Mouse (Mus musculus): ENCODE data around the gene Gjd3.
"Not testable (repeated sequence)": the region's sequence is repeated elsewhere in the genome, so short reads cannot be mapped to it uniquely, and the experiment has no call there.

The Gjd3 gene

DNA sequence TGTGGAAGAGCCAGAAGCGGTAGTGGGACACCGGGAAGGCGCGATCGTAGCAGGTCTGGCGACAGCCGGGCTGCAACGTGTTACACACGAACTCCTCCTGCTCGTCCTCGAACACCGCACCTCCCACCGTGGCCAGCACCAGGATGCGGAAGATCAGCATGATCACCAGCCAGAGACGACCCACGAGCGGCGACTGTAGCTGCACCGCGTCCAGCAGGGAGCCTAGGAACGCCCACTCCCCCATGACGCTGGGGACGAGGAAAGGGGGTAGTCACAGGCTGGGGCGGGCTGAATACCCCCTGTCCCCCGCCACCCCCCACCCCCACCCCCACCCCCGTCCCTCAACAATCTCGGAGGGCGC is at the start of gene Gjd3:
Gene Gjd3, minus strand, starts transcription at position 244 of the 361 bp plus-strand sequence.
- no peak for DNase-seq

DNA sequence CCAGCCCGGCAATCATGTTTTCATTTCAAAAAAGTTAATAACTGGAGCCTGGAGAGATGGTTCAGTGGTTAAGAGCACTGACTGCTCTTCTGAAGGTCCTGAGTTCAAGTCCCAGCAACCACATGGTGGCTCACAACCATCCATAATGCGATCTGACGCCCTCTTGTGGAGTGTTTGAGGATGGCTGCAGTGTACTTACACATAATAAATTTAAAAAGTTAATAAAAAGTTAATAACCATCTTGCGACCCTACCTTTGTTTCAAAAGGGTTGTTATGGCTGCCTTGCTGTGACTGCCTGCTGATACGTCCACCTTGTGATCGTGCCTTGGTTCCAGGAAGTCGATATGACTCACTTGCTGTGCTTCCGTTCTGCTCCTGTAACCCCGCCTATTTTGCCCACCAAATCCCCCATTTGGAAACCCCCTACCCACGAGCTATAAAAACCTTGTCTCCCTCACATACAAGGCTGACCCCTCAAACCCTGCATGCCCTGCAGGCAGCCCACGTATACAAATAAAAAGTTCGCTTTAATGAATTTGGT is 44.2 kb upstream of the Gjd3 start:
- DNase-seq, result peak; percentile 22 to 28

DNA sequence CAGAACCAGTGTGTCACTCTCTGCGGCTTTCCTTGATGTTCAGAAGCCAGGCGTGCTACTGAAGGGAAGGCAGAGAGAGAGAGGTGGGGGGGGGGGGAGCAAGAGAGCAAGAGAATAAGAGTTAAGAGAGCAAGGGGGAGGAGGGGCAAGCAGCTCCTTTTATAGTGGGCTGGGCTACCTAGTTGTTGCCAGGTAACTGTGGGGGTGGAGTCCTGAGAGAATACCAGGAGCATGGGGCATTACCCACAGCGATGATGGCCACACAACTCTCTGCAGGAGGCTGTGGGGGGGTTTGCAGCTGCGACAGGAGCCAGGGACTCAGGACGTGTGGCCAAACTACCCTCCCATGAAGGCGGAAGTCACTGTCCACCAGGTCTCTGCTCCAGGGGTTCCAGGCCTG is 43.1 kb upstream of the Gjd3 start:
- DNase-seq, result no peak

DNA sequence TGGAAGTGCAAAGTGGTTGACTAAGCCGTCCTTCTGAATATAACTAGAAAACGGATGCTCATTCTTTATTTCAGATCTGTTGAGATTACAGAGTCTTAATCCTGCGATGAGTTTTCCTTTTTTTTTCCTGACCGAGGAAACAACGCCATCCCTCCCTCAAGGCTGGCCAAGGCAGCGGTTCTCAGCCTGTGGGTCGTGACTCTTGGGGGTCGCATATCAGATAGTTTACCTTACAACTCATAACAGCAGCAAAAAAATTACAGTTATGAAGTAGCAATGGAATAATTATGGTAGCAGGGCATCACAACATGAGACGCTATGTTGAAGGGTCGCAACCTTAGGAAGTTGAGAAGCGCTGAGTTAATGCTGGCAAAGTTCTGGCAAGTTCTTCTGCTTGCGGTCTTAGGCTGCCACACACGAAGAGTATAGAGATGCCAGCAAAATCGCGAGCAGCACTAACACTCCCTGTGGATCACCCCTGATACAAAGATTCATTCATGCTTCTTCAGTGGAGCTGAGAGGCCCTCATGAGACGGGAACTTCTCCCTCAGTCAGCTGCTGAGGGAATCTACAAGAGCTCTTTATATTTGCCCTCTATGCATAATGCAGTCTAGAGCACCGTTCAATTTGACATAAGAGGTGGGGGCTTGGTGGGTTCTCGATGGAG is 41.8 kb upstream of the Gjd3 start:
- no peak for DNase-seq

DNA sequence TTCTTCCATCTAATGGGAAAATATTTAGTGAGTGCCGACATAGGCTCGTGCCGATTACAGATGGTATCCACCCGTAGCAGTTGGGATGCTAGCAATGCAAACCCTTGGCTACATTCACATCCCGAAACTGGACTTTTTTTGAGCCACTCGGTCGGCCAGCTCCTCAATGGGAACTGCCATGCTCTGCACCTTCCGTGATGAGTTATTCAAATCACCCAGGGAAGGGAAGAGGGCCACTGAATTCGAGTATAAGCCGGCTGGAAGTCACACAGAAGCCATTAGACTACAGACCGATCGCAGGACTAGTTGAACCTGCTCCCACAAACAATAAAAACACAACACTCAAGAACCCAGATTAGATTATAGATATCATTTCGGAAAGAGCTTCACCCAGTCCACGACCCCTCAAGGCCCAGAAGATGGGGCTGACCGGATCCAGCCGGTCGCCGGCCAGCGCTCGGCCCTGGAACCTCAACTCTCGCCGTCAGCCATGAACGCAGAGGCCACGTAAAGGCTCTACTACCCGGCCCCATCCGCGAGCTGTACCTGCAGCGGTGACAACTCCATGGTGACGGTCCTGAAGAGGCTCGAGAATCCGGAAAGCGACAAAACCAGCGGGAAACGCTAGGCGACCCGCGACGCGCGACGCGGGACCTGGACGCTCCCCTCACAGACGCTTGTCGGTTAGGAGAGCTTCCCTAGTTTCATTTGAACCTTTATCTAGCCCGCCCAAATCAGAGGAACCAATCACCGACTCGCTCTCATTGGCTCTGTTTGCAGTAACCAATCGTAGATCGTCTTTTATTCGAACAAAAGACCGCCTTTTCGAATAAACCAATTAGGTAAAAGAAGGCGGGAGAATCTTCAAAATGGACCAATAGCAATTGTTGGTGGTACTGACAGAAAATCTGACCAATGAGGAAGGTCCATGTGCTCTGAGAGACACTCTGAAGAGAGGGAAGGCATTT is 41.0 kb upstream of the Gjd3 start, which contains the start of gene Top2a:
Gene Top2a, minus strand, starts transcription at position 690 of the 968 bp plus-strand sequence.
- peak; percentile 96 to 97 for DNase-seq

DNA sequence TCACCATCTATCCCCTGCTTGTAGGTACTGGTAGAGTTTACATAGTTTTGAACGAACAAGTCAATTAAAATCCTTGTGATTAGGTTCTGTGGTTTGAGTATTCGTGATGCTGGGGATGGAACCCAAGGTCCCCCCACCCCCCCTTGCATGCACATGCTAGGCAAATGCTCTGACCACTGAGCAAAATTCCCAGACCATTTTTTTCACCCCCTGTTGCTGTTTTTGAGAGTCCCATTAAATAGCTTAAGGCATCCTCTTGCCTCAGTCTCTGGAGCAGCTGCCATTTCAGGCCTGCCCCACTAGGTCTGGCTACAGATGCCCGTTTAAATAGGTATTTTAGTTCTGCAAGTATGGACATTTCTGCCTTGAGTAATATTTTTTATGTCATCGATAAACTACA is 40.3 kb upstream of the Gjd3 start:
- DNase-seq, result no peak

DNA sequence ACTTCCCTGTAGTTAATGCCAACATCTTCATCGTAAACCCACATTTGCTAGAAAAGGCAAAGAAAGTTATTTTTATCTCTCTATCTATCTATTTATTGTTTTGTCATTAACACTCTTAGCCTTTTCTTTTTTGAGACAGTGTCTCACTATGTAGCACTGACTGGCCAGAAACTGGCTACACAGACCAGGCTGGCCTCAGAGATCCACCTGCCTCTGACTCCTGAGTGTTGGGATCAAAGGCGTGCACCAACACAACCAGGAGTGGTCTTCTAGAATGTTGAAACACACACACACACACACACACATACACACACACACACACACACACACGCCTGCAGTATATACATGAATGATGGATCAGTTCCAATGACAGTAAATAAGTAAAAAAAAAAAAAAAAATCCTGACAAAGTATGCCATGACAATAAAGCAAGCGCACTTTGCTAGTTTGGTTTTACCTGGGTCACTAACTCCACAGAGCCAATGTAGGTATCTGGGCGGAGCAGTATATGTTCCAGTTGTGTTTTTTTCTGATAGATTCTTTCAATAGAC is 39.6 kb upstream of the Gjd3 start:
- DNase-seq, result no peak

DNA sequence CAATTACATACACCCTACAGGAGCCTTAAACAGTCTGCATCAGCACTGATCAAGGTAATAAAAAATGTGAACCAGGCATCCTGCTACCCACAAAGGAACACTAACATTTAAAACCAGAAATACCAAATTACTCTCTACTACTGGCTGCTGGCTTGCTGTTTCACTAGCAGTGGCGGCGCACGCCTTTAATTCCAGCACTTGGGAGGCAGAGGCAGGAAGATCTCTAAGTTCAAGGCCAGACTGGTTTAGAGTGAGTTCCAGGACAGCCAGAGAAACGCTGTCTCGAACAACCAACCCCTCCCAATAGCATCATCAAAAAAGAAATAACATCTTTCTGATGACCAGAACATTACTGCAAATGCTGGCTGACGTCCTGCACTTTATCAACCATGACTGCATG is 37.0 kb upstream of the Gjd3 start:
- DNase-seq, result no peak

DNA sequence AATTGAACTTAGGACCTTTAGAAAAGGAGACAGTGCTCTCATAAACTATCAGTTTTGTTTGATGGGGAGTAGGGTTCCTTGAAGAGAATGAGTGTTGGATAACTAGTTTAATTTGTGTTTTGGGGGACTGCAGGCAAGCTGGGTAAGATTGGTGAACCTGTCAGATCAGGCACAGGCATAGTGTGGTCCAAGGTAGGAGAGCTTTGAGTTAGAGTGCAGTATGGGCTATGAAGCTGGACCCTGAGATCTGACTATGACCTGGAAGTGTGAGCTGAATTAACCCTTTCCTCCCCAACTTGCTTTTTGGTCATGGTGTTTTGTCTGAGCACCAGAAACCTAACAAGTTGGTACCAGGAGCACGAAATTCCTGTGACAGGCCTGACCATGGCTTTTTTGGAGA is 31.0 kb upstream of the Gjd3 start:
- DNase-seq, result no peak

DNA sequence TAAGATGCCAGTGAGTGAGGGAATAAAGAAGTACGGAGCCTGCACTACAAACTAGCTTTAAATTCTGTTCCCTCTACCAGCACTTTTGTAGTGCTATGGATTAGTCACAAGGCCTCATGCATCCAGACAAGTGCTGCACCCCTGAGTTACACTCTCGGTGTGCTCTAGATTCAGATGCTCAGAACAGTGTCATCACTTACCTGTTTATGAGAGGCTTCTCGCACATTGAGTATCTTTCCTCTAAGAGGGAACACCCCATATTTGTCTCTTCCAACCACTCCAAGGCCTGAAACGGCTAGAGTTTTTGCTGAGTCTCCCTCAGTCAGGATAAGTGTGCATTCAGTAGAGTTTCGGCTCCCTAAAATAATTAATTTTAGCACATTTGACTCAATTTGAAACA is 27.9 kb upstream of the Gjd3 start:
- no peak for DNase-seq

DNA sequence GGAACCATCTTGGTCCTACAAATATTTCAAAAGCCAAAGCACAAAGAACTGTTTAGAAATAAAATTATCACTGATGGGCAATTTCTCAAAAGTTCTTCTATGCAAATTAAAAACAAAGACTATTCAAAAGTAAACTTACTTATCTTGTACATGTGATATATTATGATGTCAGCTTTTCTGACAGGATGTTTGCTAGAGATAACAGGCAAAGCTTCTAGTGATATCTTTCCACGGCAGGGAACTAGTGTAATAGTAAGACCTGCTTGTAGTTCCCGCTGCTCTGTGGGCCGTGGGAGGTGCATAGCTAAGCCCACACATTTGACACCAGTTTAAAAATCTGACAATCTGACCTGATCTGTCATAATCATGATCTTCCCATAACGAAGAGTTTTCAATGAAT is 27.3 kb upstream of the Gjd3 start:
- no peak for DNase-seq

DNA sequence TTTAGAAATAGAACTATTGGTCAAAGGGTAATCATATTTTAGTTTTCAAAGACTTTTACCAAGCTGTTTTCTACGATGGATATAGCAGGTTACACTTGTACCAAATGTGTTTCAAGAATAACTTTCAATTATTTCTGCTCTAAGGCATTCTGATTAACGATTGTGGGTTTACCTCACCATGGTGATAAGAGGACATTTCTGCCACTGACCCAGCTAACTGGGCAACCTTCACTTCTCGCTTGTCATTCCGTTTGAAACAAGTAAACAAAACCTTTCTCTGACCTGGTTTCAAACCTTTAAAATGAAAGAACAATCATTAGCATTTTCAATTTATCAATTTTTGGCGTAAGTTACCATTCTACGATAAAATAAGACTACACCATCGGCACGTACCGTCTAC is 24.0 kb upstream of the Gjd3 start:
- no peak for DNase-seq

DNA sequence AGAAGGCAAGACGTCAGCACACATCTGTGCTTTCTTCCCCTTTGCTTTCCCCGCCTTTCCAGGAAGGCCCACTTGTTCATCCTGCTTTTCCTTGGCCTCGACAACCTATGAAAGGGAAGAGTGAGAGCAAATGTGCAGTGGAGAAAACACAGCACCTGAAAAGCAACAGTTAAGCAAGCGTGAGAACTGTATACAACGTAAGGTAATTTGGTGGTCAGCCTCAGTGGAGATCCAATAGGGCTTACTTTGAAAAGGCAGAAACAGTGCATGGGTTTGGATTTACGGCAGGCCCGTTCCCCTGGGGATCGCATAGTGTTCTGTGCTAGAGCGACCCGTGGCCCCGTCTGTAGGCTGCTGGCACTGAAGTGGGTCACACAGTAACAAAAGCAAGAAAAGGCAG is 16.4 kb upstream of the Gjd3 start:
- DNase-seq, result no peak

DNA sequence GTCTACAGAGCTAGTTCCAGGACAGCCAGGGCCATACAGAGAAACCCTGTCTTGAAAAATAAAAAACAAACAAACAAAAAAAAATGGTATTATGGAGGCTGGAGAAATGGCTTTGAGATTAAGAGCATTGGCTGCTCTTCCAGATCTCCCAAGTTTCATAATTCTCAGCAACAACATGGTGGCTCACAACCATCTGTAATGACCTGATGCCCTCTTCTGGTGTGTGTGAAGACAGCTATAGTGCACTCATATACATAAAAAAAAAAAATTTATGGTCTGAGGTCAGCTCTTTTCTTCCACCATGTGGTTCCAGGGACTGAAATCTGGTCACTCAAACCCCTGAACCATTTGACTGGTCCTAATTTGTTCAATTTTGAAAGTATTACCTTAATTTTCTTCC is 16.0 kb upstream of the Gjd3 start:
- DNase-seq, result no peak

DNA sequence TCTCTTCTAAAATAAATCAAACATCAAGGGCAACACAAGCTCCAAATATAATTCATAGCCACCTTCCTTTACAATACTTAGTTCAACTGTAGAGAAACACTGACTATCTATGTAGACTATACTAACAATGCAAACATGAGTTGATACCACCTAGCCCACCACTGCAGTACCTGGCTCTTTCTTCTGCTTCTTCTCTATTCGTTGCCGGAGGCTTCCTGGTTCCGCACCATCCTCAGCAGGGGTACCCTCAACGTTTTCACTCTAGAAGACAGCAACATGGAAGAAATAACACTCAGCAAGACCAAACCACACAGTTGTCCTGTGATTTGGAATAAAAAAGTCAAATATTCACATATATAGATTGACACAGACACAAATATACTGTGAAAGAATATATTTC is 14.8 kb upstream of the Gjd3 start:
- no peak for DNase-seq

DNA sequence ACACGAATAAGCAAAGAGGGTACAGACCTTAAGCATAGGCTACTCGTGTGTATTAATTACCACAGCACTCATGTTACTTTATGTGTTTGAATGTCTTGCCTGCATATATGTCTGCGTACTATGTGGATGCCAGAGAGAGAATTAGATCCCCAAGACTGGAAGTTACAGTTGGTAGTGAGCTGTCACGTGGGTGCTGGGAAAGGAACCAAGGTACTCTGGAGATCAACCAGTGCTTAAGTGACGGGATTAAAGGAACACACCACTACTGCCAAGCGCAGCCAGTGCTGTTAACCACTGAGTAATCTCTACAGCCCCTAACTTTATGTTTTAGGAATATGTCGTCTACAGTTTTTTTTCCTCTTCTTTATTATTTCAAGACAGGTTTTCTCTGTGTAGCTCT is 13.2 kb upstream of the Gjd3 start:
- DNase-seq, result no peak

DNA sequence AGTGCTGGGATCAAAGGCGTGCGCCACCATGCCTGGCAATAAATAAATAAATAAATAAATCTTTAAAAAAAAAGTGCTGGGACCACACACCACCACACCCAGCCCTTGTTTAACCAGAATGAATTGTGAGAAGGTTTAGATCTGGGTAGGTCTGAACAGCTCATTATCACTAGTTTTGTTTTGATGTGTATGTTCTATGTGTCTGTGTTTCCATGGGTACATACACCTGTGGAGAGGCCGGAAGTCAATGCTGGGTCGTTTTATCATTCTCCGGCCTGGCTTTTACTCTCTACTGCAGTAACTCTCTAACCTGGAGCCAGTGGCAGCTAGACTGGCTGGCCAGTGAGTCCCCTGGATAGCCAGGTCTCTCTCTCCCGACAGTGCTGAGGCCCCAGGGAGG is 8.1 kb upstream of the Gjd3 start:
- DNase-seq, result no peak

DNA sequence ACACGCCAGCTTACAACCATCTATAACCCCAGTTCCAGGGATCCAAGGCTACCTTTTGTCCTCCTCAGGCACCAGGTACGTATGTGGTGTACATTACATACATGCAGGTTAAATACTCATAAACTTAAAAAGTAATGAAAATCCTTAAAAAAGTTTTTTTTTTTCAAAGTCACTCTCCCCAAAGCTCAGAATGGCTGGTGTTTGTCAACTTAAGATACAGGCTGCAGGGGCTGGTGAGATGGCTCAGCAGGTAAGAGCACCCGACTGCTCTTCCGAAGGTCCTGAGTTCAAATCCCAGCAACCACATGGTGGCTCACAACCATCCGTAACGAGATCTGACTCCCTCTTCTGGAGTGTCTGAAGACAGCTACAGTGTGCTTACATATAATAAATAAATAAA is 5.4 kb upstream of the Gjd3 start:
- DNase-seq, result not testable (repeated sequence)

DNA sequence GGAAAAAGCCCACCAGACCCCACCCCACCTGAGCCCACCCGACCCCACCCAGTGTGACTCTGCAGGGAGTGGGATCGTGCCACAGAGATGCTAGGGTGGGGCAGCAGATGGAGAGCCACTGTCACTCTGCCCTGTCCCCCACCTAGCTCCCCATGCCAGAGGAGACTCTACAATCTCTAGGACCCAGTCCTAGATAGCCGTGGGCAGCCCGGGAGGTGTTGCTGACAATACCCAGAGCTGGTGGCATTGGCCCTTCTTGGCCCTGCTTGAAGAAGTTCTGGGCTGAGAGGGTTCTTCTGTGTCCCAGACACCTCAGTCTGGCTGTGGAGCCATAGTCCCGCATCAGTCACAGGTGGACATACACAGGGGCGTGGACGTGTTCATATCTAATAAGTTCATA is 2.7 kb upstream of the Gjd3 start:
- no peak for DNase-seq

DNA sequence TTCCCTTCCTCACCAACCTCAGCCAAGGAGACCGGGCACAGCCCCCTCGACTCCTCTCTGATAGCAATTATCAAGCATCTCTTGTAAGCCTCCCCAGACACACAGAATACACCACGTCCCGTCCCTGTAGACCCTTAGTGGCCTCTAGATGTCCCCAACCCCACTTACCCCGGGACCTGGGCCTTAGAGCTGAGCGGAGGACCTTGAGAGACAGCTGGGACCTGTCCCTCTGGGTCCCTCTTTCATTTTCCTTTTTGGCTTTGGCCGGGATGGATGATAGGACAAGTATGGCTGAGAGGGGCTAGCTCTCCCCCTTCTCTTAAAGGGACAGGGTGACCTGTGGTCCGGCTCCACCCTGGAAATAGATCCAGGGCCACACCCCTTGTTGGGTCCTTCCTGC is 735 bp upstream of the Gjd3 start:
- DNase-seq, result no peak

DNA sequence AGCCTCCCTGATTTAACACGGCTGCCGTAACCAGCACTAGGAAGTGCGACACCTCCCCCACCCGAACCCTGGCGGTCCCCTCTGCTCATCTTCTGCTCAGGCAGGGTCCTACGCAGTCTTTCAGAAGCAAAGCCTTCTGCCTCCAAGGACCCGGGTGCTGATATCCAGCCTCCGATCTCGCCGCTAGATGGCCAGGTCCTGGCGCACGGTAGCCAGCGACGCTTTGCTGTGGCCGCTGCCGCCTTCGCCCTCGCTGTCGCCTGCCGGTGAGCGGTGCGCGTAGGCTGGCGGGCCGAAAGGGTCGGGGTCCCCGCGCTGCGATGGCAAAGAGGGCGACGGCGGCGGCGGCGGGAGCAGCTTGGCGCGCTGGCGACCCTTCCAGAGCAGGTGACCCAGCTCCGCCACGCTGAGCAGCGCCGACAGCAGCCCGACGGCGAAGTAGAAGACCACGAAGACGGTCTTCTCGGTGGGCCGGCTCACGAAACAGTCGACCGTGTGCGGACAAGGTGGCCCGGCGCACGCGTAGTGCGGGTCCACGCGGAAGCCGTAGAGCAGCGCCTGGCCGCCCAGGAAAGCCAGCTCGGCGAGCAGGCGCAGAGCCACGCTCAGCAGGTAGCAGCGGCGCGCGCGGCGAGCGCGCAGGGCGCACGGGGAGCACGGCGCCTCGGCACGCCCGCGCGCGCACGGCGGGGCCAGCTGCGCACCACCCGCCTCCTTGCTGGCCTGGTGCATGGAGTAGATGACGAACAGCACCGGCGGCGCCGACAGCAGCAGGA is 631 bp downstream of the Gjd3 start:
- DNase-seq, result peak; percentile 66 to 68

DNA sequence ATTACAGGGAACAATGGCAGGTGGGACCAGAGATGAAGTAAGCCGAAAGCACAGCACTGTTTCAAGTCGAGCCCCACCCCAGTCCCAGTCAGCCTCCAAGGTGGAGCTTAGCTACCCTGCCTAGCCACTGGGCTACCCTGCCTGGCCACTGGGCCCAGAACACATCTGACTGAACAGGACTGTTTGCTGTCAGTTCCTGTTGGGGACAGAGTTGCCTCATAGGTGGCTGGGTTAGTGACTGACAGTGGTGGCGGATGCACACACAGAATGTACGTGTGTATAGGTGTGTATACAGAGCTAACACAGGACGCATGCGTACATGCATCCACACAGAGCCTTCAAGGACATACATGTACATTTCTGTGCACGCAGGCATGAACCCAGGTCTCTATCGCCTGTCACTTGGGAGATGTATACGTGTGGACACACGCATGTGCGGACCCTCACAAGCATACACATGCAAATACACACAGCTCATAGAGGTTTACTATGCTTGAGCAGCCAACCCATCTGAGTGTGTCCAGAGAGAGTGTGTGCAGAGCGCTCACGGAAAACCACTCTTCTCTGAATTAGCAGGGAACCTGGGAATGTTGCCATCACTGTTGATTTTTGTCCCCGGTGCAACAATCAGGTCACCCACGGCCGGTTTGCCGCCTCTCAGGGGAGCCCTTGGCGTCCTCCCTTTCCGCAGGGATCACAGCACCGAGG is 1.4 kb downstream of the Gjd3 start:
- no peak for DNase-seq

All from B cell, adult 2 months (primary cell).